Mouse (Mus musculus): ENCODE data around the gene E130308A19Rik. TPM values are rescaled to one million over a fixed set of nuclear protein-coding genes. Genes with fewer than 3 reads are reported as not detected.

Gene E130308A19Rik
- total and polyA plus RNA-seq, 3 experiments = 2.4 to 3.4 (median 3.1) TPM

DNA sequence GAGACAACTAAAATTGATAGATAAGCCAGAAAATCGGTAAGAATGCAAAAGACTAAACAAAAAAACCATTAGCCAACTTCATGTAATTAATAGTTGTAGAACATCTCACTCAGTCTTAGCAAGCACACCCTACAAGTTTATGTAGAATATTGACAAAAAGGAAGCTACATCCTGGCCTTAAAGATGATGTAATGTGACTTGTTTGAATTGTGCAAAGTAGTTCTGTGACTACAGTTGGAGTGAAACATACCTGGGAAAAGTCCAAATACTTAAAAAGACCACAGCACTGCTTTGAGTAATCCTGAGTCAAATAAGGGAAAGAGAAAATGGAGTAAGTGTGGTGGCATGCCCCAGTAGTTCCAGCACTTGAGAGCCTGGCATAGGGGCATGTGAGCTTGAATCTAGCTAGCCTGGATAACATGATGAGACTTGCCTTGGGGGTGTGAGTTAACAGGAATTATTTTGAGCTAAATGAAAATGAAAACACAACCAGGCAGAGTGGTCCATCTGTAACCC lies 26.2 kb downstream of the E130308A19Rik start:
- dilution Hi-C loops (cut with MboI; ENCODE audit: extremely low pct_ligation_motif_present, extremely low pct_unique_long_range_greater_than_20kb, low sequenced_read_pairs) (no loop called here), in situ Hi-C loops (cut with MboI; ENCODE audit: low pct_ligation_motif_present, low pct_unique_long_range_greater_than_20kb, low sequenced_read_pairs) (no loop called here)

DNA sequence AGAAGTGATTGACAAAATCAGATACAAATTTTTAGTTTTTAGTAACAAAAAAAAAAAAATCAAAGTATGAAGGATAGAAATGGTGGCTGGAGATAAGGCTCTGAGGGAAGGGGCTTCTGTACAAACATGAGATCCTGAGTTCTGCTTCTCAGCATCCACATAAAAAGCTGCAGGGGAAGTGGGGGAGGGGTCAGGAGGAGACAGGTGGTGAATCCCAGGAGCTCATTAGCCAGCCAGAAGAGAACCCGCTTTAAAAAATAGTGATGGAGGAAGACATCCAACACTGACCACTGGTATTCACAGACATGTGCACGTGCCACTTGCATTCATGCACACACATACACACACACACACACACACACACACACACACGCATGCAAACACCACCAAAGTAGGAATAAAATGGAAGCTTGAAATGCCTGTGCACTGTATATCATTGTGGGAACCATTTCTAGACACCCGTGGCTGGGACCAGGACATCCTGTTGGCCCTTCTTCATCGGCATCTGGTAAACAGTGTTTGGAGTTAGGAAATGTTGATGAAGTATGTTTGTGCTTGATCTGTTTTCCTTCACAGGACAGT lies 30.1 kb downstream of the E130308A19Rik start:
- dilution Hi-C loops (cut with MboI; ENCODE audit: extremely low pct_ligation_motif_present, extremely low pct_unique_long_range_greater_than_20kb, low sequenced_read_pairs) = no loop called here

More for the DNA sequence above, 26.2 kb downstream of the E130308A19Rik start:
- TF ChIP-seq ETS1 (conservative IDR thresholded peaks at IDR 0.05; ENCODE audit: low read depth, low read length) (peak; percentile 67), E2F4 (IDR thresholded peaks at IDR 0.05; ENCODE audit: insufficient replicate concordance, low read depth, low read length) (no peak), KAT2A (IDR thresholded peaks at IDR 0.05; ENCODE audit: insufficient replicate concordance, low read length) (no peak), IRF4 (IDR thresholded peaks at IDR 0.05; ENCODE audit: low read depth, low read length) (peak; percentile 72; the same call in 1 of the 2 replicates), EP300 (IDR thresholded peaks at IDR 0.05; ENCODE audit: low read length) (0 out of 2 replicates have a peak, but pooled peaks have one; percentile 40), RCOR1 (conservative IDR thresholded peaks at IDR 0.05; ENCODE audit: low read depth, low read length) (no peak), RAD21 (IDR thresholded peaks at IDR 0.05; ENCODE audit: low read depth, low read length) (no peak), BHLHE40 (IDR thresholded peaks at IDR 0.05; ENCODE audit: low read depth, low read length) (peak; percentile 85), NRF1 (IDR thresholded peaks at IDR 0.05; ENCODE audit: low read depth, low read length) (no peak), USF1 (IDR thresholded peaks at IDR 0.05; ENCODE audit: low read depth, low read length) (no peak), MEF2A (IDR thresholded peaks at IDR 0.05; ENCODE audit: borderline replicate concordance, low read depth, low read length) (peak; percentile 40; the same call in 1 of the 2 replicates), ZMIZ1 (IDR thresholded peaks at IDR 0.05; ENCODE audit: low read depth, low read length) (no peak), JUND (conservative IDR thresholded peaks at IDR 0.05; ENCODE audit: low read depth, low read length) (no peak)
- Histone ChIP-seq H3K79me2 (replicated peaks; ENCODE audit: control insufficient read depth, extremely low read depth, insufficient read depth, poor library complexity, severe bottlenecking) (no peaks in the 10 kb centered on the region), H3K27ac (ENCODE audit: insufficient read depth, low read depth) (no peak overlapping the region), H3K4me1 (ENCODE audit: control insufficient read depth in 1 of 2, insufficient read depth in 2 of 2) (peaks cover 0 to 17% of the 10 kb centered on the region in 2 experiments; a peak in 2 of 4 replicates), H3K9ac (ENCODE audit: insufficient read depth, low read depth) (no peak overlapping the region), H3K4me2 (ENCODE audit: insufficient read depth, low read depth, poor library complexity, severe bottlenecking) (no peak overlapping the region), H3K36me3 (replicated peaks in 1 of 2; ENCODE audit: control insufficient read depth in 1 of 2, insufficient read depth in 1 of 2, low read length in 1 of 2) (no peaks in the 10 kb centered on the region), H3K27me3 (replicated peaks) (no peaks in the 10 kb centered on the region), H3K4me3 (replicated peaks in 1 of 3; ENCODE audit: low read depth in 2 of 3, low read length in 2 of 3, poor library complexity in 1 of 3) (no peak overlapping the region), H3K9me3 (replicated peaks; ENCODE audit: low read length) (no peaks in the 10 kb centered on the region)
- DNase-seq (ENCODE audit: extremely low read depth) = peak; percentile 53

More for the DNA sequence above, 30.1 kb downstream of the E130308A19Rik start:
- Histone ChIP-seq H3K79me2 (replicated peaks; ENCODE audit: control insufficient read depth, extremely low read depth, insufficient read depth, poor library complexity, severe bottlenecking) (no peaks in the 10 kb centered on the region), H3K27ac (ENCODE audit: insufficient read depth, low read depth) (no peak overlapping the region), H3K4me1 (ENCODE audit: control insufficient read depth in 1 of 2, insufficient read depth in 2 of 2) (peaks cover 0 to 17% of the 10 kb centered on the region in 2 experiments; a peak in 2 of 4 replicates), H3K9ac (ENCODE audit: insufficient read depth, low read depth) (no peak overlapping the region), H3K27me3 (replicated peaks) (no peaks in the 10 kb centered on the region), H3K9me3 (replicated peaks; ENCODE audit: low read length) (no peaks in the 10 kb centered on the region), H3K4me2 (ENCODE audit: insufficient read depth, low read depth, poor library complexity, severe bottlenecking) (no peak overlapping the region), H3K4me3 (replicated peaks in 1 of 3; ENCODE audit: low read depth in 2 of 3, low read length in 2 of 3, poor library complexity in 1 of 3) (no peak overlapping the region), H3K36me3 (replicated peaks in 1 of 2; ENCODE audit: control insufficient read depth in 1 of 2, insufficient read depth in 1 of 2, low read length in 1 of 2) (no peaks in the 10 kb centered on the region)
- TF ChIP-seq USF2 (conservative IDR thresholded peaks at IDR 0.05; ENCODE audit: low read depth, low read length) (no peak), GABPA (IDR thresholded peaks at IDR 0.05; ENCODE audit: insufficient replicate concordance, low read depth, low read length) (no peak), JUND (conservative IDR thresholded peaks at IDR 0.05; ENCODE audit: low read depth, low read length) (no peak), CTCF (conservative IDR thresholded peaks at IDR 0.05 in 1 of 2, IDR thresholded peaks at IDR 0.05 in 1 of 2; ENCODE audit: low read depth in 2 of 2, low read length in 2 of 2) (no peak), TBP (conservative IDR thresholded peaks at IDR 0.05; ENCODE audit: low read depth, low read length) (no peak), HCFC1 (IDR thresholded peaks at IDR 0.05; ENCODE audit: low read depth, low read length) (no peak), USF1 (IDR thresholded peaks at IDR 0.05; ENCODE audit: low read depth, low read length) (no peak), NELFE (IDR thresholded peaks at IDR 0.05; ENCODE audit: low read depth, low read length) (no peak), JUN (IDR thresholded peaks at IDR 0.05; ENCODE audit: insufficient read depth, low read depth, low read length) (no peak)
- in situ Hi-C loops (cut with MboI; ENCODE audit: low pct_ligation_motif_present, low pct_unique_long_range_greater_than_20kb, low sequenced_read_pairs) = no loop called here
- no peak for DNase-seq (ENCODE audit: extremely low read depth)

Measured in CH12.LX (cell line).